Mouse (Mus musculus) limb, embryonic 11.5 days (tissue): ENCODE measurements at regions not wholly inside any gene's neighbourhood (a gene's known extent, or its start where the extent isn't known, plus 50 kb on each side); places are given as distances from the start of the nearest gene placed in this dataset.

Experiments used
- ATAC-seq: fragments of 200-750 bp; cut with Nextera tagmentation; 2 replicates; pipeline ENCODE4 v1.8.0; 2017; ENCODE audit warnings: low read depth; ENCODE audit not compliant: insufficient number of reproducible peaks, low FRiP score, low TSS enrichment
- DNase-seq: peaks from one replicate; pipeline ENCODE4 v3.0.0-alpha.2; 2015; ENCODE audit warnings: low spot score
- H3K27ac ChIP-seq: fragments of 300-500 bp; sonication (generic); replicated peaks from 2 replicates; pipeline ENCODE4 v1.5.1; 2014; ENCODE audit warnings: low read depth, mild to moderate bottlenecking, low read length
- H3K27me3 ChIP-seq: fragments of 300-500 bp; sonication (generic); 2 replicates; pipeline ENCODE4 v1.6.1; 2014; ENCODE audit warnings: mild to moderate bottlenecking, low read length, mixed read lengths; ENCODE audit not compliant: control insufficient read depth, insufficient read depth
- H3K36me3 ChIP-seq: fragments of 300-500 bp; sonication (generic); 2 replicates; pipeline ENCODE4 v1.6.1; 2014; ENCODE audit warnings: mild to moderate bottlenecking, low read length, moderate library complexity, mixed read lengths; ENCODE audit not compliant: control insufficient read depth, insufficient read depth
- H3K4me1 ChIP-seq: fragments of 300-500 bp; sonication (generic); 2 replicates; pipeline ENCODE4 v1.6.1; 2014; ENCODE audit warnings: low read length, mixed read lengths; ENCODE audit not compliant: control insufficient read depth, insufficient read depth
- H3K4me2 ChIP-seq: fragments of 300-500 bp; sonication (generic); 2 replicates; pipeline ENCODE4 v1.6.1; 2014; ENCODE audit warnings: low read depth, mild to moderate bottlenecking, moderate library complexity; ENCODE audit not compliant: severe bottlenecking
- H3K4me3 ChIP-seq: fragments of 300-500 bp; sonication (generic); 2 replicates; pipeline ENCODE4 v1.5.1; 2014; ENCODE audit warnings: low read depth, low read length
- H3K9ac ChIP-seq: fragments of 300-500 bp; sonication (generic); 2 replicates; pipeline ENCODE4 v1.6.1; 2014; ENCODE audit warnings: mild to moderate bottlenecking, low read length
- H3K9me3 ChIP-seq: fragments of 300-500 bp; sonication (generic); 2 replicates; pipeline ENCODE4 v1.6.1; 2016; ENCODE audit warnings: low read length; ENCODE audit not compliant: control insufficient read depth
- WGBS: fragments of 180-500 bp; shearing (Covaris S2); extraction: QIAGEN DNeasy Blood & Tissue Kit; methylation state at CpG from one replicate; pipeline ENCODE4 v1.1.7; 2014; 5-methylcytosine and 5-hydroxymethylcytosine counted together

GRCm38 (mm10) chr12:52638461-52638860, 60.7 kb upstream of the Akap6 start:
- no peak for ATAC-seq
- peak; percentile 29 for DNase-seq
- no peaks in the 10 kb centered on the region for H3K27me3 ChIP-seq
- no peak overlapping the region for H3K27ac ChIP-seq
- 33% methylated on average over 11 of the region's 11 CpGs for WGBS
- H3K36me3 ChIP-seq: no peaks in the 10 kb centered on the region
- no peak overlapping the region for H3K4me3 ChIP-seq
- H3K4me2 ChIP-seq: no peak overlapping the region
- H3K9me3 ChIP-seq: no peaks in the 10 kb centered on the region
- H3K9ac ChIP-seq: no peak overlapping the region
- H3K4me1 ChIP-seq: peaks cover 6% of the 10 kb centered on the region; the same call in 1 of the 2 replicates

- H3K9ac ChIP-seq: no peak overlapping the region
- H3K4me2 ChIP-seq: no peak overlapping the region
- no peak overlapping the region for H3K4me3 ChIP-seq
- H3K27me3 ChIP-seq: no peaks in the 10 kb centered on the region
- no peak for DNase-seq
- no peak for ATAC-seq
- 60% methylated on average over 5 of the region's 5 CpGs for WGBS
- H3K9me3 ChIP-seq: no peaks in the 10 kb centered on the region
- no peaks in the 10 kb centered on the region for H3K36me3 ChIP-seq
- H3K4me1 ChIP-seq: no peaks in the 10 kb centered on the region
- no peak overlapping the region for H3K27ac ChIP-seq
Measured at GRCm38 (mm10) chr12:52644059-52644458, 55.1 kb upstream of the Akap6 start.
